Comparison of ENCODE assay signal across 10 mouse cellular contexts in the genomic region with DNA sequence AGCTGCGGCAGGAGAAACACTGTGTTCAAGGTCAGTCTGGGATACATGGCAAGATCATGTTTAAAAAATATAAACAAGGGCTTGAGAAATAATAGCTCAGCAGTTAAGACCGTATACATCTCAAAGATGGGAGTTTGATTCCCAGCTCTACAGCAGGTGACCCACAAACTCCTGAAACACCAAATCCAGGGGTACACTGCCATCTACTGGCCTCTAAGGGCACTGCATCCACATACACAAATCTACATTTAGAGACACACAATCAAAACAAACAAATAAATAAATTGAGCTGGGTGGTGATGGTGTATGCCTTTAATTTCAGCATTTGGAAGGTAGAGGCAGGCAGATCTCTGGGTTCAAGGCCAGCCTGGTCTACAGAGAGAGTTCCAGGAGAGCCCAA. TPM values are rescaled to one million over a fixed set of nuclear protein-coding genes. Genes with fewer than 3 reads are reported as not detected.
A peak's percentile ranks its signal among the peaks of the same experiment; 100 is the strongest.
DNase-seq lines count a peak whose midpoint lies in the region; ATAC-seq and TF ChIP-seq lines count a peak whose summit lies in the region.
"Had no signal": no experiment of that assay in that cellular context is flagged by ENCODE, and none has a peak within 500 bp of the region (broad histone marks: within the 10 kb centered on the region; RNA-seq: fewer than 3 reads in every experiment).

No protein-coding gene starts in this region.

- WGBS in midbrain, postnatal 0 days, result 88% methylated on average over 2 of the region's 2 CpGs
- whole genome bisulfite sequencing in midbrain, embryonic 16.5 days, result 93% methylated on average over 2 of the region's 2 CpGs
- 88% methylated on average over 2 of the region's 2 CpGs for WGBS in lung, postnatal 0 days

- no peak for TF ChIP-seq EP300 in lung, postnatal 0 days (IDR thresholded peaks at IDR 0.05)

- no peaks in the 10 kb centered on the region for H3K4me1 ChIP-seq in midbrain, postnatal 0 days (ENCODE audit: insufficient read depth, low read length)
- H3K4me1 ChIP-seq in midbrain, embryonic 16.5 days (ENCODE audit: control insufficient read depth, insufficient read depth, low read length), result no peaks in the 10 kb centered on the region
- H3K4me1 ChIP-seq in lung, postnatal 0 days (ENCODE audit: insufficient read depth, low read depth, low read length), result no peaks in the 10 kb centered on the region
- H3K4me1 ChIP-seq: stomach, embryonic 15.5 days had no signal

- no peaks in the 10 kb centered on the region for H3K9me3 ChIP-seq in midbrain, postnatal 0 days (ENCODE audit: low read length)
- no peaks in the 10 kb centered on the region for H3K9me3 ChIP-seq in midbrain, embryonic 16.5 days (replicated peaks; ENCODE audit: control insufficient read depth, low read length, poor library complexity, severe bottlenecking)
- H3K9me3 ChIP-seq in lung, postnatal 0 days (ENCODE audit: low read length), result no peaks in the 10 kb centered on the region
- H3K9me3 ChIP-seq: heart, embryonic 13.5 days; stomach, embryonic 15.5 days had no signal

- H3K4me2 ChIP-seq in midbrain, postnatal 0 days (ENCODE audit: low read depth, low read length, poor library complexity, severe bottlenecking), result no peak overlapping the region
- H3K4me2 ChIP-seq in midbrain, embryonic 16.5 days (ENCODE audit: low read length), result no peak overlapping the region
- no peak overlapping the region for H3K4me2 ChIP-seq in lung, postnatal 0 days (replicated peaks; ENCODE audit: low read depth, low read length)
- H3K4me2 ChIP-seq: heart, embryonic 13.5 days; stomach, embryonic 15.5 days had no signal

- no peak overlapping the region for H3K27ac ChIP-seq in midbrain, postnatal 0 days (ENCODE audit: low read depth, low read length)
- no peak overlapping the region for H3K27ac ChIP-seq in midbrain, embryonic 16.5 days (ENCODE audit: low read length)
- no peak overlapping the region for H3K27ac ChIP-seq in lung, postnatal 0 days (ENCODE audit: low read length)
- H3K27ac ChIP-seq: heart, embryonic 13.5 days; stomach, embryonic 15.5 days had no signal

- no peaks in the 10 kb centered on the region for H3K27me3 ChIP-seq in midbrain, postnatal 0 days (ENCODE audit: insufficient read depth, low read length)
- H3K27me3 ChIP-seq in midbrain, embryonic 16.5 days (ENCODE audit: control insufficient read depth, insufficient read depth, low read depth, low read length), result no peaks in the 10 kb centered on the region
- H3K27me3 ChIP-seq in lung, postnatal 0 days (replicated peaks; ENCODE audit: insufficient read depth, low read length), result no peaks in the 10 kb centered on the region
- H3K27me3 ChIP-seq: heart, embryonic 13.5 days; stomach, embryonic 15.5 days had no signal

- no peak for ATAC-seq in midbrain, postnatal 0 days (ENCODE audit: low FRiP score)
- ATAC-seq in midbrain, embryonic 16.5 days, result no peak
- ATAC-seq in lung, postnatal 0 days, result no peak

- no peak overlapping the region for H3K4me3 ChIP-seq in midbrain, postnatal 0 days (ENCODE audit: low read depth, low read length)
- no peak overlapping the region for H3K4me3 ChIP-seq in midbrain, embryonic 16.5 days (ENCODE audit: low read depth, low read length)
- no peak overlapping the region for H3K4me3 ChIP-seq in lung, postnatal 0 days (ENCODE audit: low read depth, low read length)
- H3K4me3 ChIP-seq: heart, embryonic 13.5 days; stomach, embryonic 15.5 days had no signal

- H3K9ac ChIP-seq in midbrain, postnatal 0 days (replicated peaks; ENCODE audit: low read length, poor library complexity, severe bottlenecking), result no peak overlapping the region
- H3K9ac ChIP-seq in midbrain, embryonic 16.5 days (ENCODE audit: low read depth, low read length), result no peak overlapping the region
- H3K9ac ChIP-seq in lung, postnatal 0 days (replicated peaks; ENCODE audit: low read depth), result no peak overlapping the region
- H3K9ac ChIP-seq: heart, embryonic 13.5 days; stomach, embryonic 15.5 days had no signal

- TF ChIP-seq CTCF in midbrain, postnatal 0 days (IDR thresholded peaks at IDR 0.05), result peak; percentile 58
- peak; percentile 68 for TF ChIP-seq CTCF in lung, postnatal 0 days (IDR thresholded peaks at IDR 0.05)

- DNase-seq in embryo, embryonic 10 days (ENCODE audit: low spot score), result peak; percentile 16
- no peak for DNase-seq in embryo, embryonic 9.5 days (ENCODE audit: extremely low spot score)
- no peak for DNase-seq in midbrain, postnatal 0 days (ENCODE audit: low spot score)
- no peak for DNase-seq in lung, postnatal 0 days (ENCODE audit: low spot score)
- DNase-seq in thymus, postnatal 36 days, result peak; percentile 42 to 52
- no peak for DNase-seq in right cerebral cortex, postnatal 25 days
- no peak for DNase-seq in layer of hippocampus, postnatal 25 days (ENCODE audit: extremely low spot score in 1 of 2, low spot score in 1 of 2)

- no peaks in the 10 kb centered on the region for H3K36me3 ChIP-seq in midbrain, postnatal 0 days (ENCODE audit: insufficient read depth, low read length)
- H3K36me3 ChIP-seq in midbrain, embryonic 16.5 days (ENCODE audit: control insufficient read depth, insufficient read depth, low read length), result no peaks in the 10 kb centered on the region
- no peaks in the 10 kb centered on the region for H3K36me3 ChIP-seq in lung, postnatal 0 days (ENCODE audit: insufficient read depth, low read length)
- H3K36me3 ChIP-seq: heart, embryonic 13.5 days; stomach, embryonic 15.5 days had no signal

RNA-seq across cellular contexts. Expression of a gene that starts 32.7 kb away (rescaled TPM):
- total RNA-seq in midbrain, postnatal 0 days (2014; rRNA removed), result 45.1 and 64.6 TPM in 2 replicates
- polyA plus RNA-seq in midbrain, postnatal 0 days (2015; fragmentation: Nextera tagmentation; extraction: Ambion mirVana), result 26.6 and 28.2 TPM in 2 replicates
- polyA plus RNA-seq in midbrain, embryonic 16.5 days (2015; fragmentation: Nextera tagmentation; extraction: Ambion mirVana), result 19.2 and 21.0 TPM in 2 replicates
- 13.5 and 13.8 TPM in 2 replicates for polyA plus RNA-seq in lung, postnatal 0 days (2015; fragmentation: Nextera tagmentation; extraction: Ambion mirVana)
- total RNA-seq in layer of hippocampus, postnatal 25 days (2021), result 10 to 100 TPM; 38.4 to 41.6 TPM

RNA-seq across cellular contexts. Expression of a gene that starts 39.2 kb away (rescaled TPM):
- 26.7 and 28.8 TPM in 2 replicates for total RNA-seq in midbrain, postnatal 0 days (2014; rRNA removed)
- 31.1 and 32.3 TPM in 2 replicates for polyA plus RNA-seq in midbrain, postnatal 0 days (2015; fragmentation: Nextera tagmentation; extraction: Ambion mirVana)
- 37.4 and 38.6 TPM in 2 replicates for polyA plus RNA-seq in midbrain, embryonic 16.5 days (2015; fragmentation: Nextera tagmentation; extraction: Ambion mirVana)
- polyA plus RNA-seq in lung, postnatal 0 days (2015; fragmentation: Nextera tagmentation; extraction: Ambion mirVana), result 26.7 and 27.1 TPM in 2 replicates
- 10 to 100 TPM; 25.5 to 27.0 TPM for total RNA-seq in layer of hippocampus, postnatal 25 days (2021)

RNA-seq across cellular contexts. Expression of a gene that starts 45.8 kb away (rescaled TPM):
- total RNA-seq in midbrain, postnatal 0 days (2014; rRNA removed), result 52.1 and 62.1 TPM in 2 replicates
- polyA plus RNA-seq in midbrain, postnatal 0 days (2015; fragmentation: Nextera tagmentation; extraction: Ambion mirVana), result 80.1 and 84.2 TPM in 2 replicates
- polyA plus RNA-seq in midbrain, embryonic 16.5 days (2015; fragmentation: Nextera tagmentation; extraction: Ambion mirVana), result 91.7 and 94.3 TPM in 2 replicates
- polyA plus RNA-seq in lung, postnatal 0 days (2015; fragmentation: Nextera tagmentation; extraction: Ambion mirVana), result 34.5 and 37.2 TPM in 2 replicates
- 10 to 100 TPM; 29.1 to 38.7 TPM for total RNA-seq in layer of hippocampus, postnatal 25 days (2021)

Comparison
In these comparisons a context has a peak if more than half of its experiments do, and no peak if none do; other contexts are left out.
1. DNase-seq: peak in embryo, embryonic 10 days (single experiment) and thymus, postnatal 36 days (2 of 2); none in embryo, embryonic 9.5 days (single experiment), midbrain, postnatal 0 days (single experiment), lung, postnatal 0 days (single experiment), right cerebral cortex, postnatal 25 days (single experiment) and layer of hippocampus, postnatal 25 days (0 of 2).